8 mouse cellular contexts compared by ENCODE assay signal in the genomic region with DNA sequence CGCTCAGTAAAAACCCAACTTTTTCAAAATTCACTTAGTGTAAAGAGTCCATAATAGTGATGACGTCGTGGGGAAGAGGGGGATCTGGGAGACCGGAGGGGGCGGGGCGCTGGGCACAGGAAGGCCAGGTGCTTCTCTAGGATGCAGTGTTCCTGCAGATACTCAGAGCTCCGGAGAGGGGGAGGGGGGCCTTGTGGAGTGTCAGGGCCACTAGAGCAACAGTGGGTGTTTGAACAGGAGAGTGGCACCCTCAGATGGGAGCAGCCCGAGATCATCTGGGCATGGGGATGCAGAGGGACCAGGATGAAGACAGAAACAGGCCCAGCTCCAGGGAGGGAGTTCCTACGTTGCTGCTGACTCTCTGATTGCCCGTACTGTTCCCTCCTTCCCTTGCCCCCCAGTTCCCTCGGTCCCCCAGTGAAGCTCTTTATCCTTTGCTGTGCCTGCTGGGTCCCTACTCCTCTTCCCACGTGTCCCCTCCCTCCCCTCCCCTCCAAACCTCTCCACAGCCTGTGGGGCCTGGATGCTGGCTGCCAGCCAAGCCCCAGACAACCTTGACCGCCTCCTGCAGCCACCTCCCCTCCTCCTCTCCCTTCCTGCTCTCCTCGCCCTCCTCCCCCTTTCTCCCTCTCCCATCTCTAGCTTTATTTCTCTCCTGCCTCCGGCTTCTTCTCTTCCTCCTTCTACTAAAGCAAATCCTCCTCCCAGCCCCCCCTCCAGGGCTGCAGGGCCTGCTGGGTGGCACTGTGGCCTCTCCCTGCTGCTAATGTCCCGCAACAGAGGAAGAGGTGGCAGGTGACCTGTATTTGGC. TPM values are rescaled to one million over a fixed set of nuclear protein-coding genes. Genes with fewer than 3 reads are reported as not detected.
DNase-seq lines count a peak whose midpoint lies in the region; ATAC-seq and TF ChIP-seq lines count a peak whose summit lies in the region.

No protein-coding gene starts in this region.

- H3K4me3 ChIP-seq in embryonic facial prominence, embryonic 11.5 days (ENCODE audit: low read depth, low read length) = no peak overlapping the region
- H3K4me3 ChIP-seq in intestine, postnatal 0 days (ENCODE audit: low read depth, low read length) = no peak overlapping the region
- no peak overlapping the region for H3K4me3 ChIP-seq in lung, postnatal 0 days (ENCODE audit: low read depth, low read length)

- peak; percentile 7 for ATAC-seq in embryonic facial prominence, embryonic 11.5 days (replicated peaks; ENCODE audit: insufficient number of reproducible peaks, low FRiP score, low TSS enrichment, low read depth)
- no peak for ATAC-seq in intestine, postnatal 0 days
- 0 out of 2 replicates have a peak, but pooled peaks have one; percentile 6 for ATAC-seq in lung, postnatal 0 days

- H3K36me3 ChIP-seq in embryonic facial prominence, embryonic 11.5 days (replicated peaks; ENCODE audit: control insufficient read depth, insufficient read depth, low read depth, low read length) = peaks cover 5% of the 10 kb centered on the region
- peaks cover 32% of the 10 kb centered on the region for H3K36me3 ChIP-seq in intestine, postnatal 0 days (ENCODE audit: control insufficient read depth, insufficient read depth)
- H3K36me3 ChIP-seq in lung, postnatal 0 days (ENCODE audit: insufficient read depth, low read length) = no peaks in the 10 kb centered on the region

- peak overlapping the region; percentile 1; the same call in 1 of the 2 replicates for H3K9ac ChIP-seq in embryonic facial prominence, embryonic 11.5 days (replicated peaks; ENCODE audit: low read length)
- no peak overlapping the region for H3K9ac ChIP-seq in intestine, postnatal 0 days (ENCODE audit: low read depth, low read length)
- H3K9ac ChIP-seq in lung, postnatal 0 days (replicated peaks; ENCODE audit: low read depth) = no peak overlapping the region

- H3K4me2 ChIP-seq in embryonic facial prominence, embryonic 11.5 days (ENCODE audit: low read depth, low read length) = peak overlapping the region; percentile 34
- H3K4me2 ChIP-seq in intestine, postnatal 0 days (replicated peaks; ENCODE audit: low read depth) = 0 out of 2 replicates have a peak overlapping the region, but pooled peaks have one; percentile 17
- H3K4me2 ChIP-seq in lung, postnatal 0 days (replicated peaks; ENCODE audit: low read depth, low read length) = no peak overlapping the region

- peak; percentile 80 for DNase-seq in embryo, embryonic 11 days
- no peak for DNase-seq in embryo, embryonic 9.5 days (ENCODE audit: extremely low spot score)
- DNase-seq in embryonic facial prominence, embryonic 11.5 days (ENCODE audit: low spot score) = peak; percentile 85
- peak; percentile 64 for DNase-seq in lung, postnatal 0 days (ENCODE audit: low spot score)
- peak; percentile 80 for DNase-seq in testis, postnatal 14 days (ENCODE audit: low spot score)
- no peak for DNase-seq in spleen, postnatal 14 days (ENCODE audit: low spot score in 2 of 2)
- no peak for DNase-seq in urinary bladder, postnatal 36 days (ENCODE audit: low spot score in 2 of 2)

- 9% methylated on average over 16 of the region's 16 CpGs for WGBS in embryonic facial prominence, embryonic 11.5 days
- 8% methylated on average over 15 of the region's 16 CpGs for WGBS in intestine, postnatal 0 days
- 11% methylated on average over 14 of the region's 16 CpGs for WGBS in lung, postnatal 0 days

- H3K27ac ChIP-seq in embryonic facial prominence, embryonic 11.5 days (replicated peaks; ENCODE audit: low read depth, low read length) = peak overlapping the region; percentile 82
- no peak overlapping the region for H3K27ac ChIP-seq in intestine, postnatal 0 days (ENCODE audit: low read depth, low read length)
- H3K27ac ChIP-seq in lung, postnatal 0 days (ENCODE audit: low read length) = peak overlapping the region; percentile 1; the same call in 1 of the 2 replicates

- no peak for TF ChIP-seq CTCF in intestine, postnatal 0 days (IDR thresholded peaks at IDR 0.05; ENCODE audit: low read depth)
- TF ChIP-seq CTCF in lung, postnatal 0 days (IDR thresholded peaks at IDR 0.05) = no peak

- peaks cover 7% of the 10 kb centered on the region; the same call in 1 of the 2 replicates for H3K27me3 ChIP-seq in embryonic facial prominence, embryonic 11.5 days (ENCODE audit: control insufficient read depth, insufficient read depth, low read length)
- peaks cover 10% of the 10 kb centered on the region; the same call in 1 of the 2 replicates for H3K27me3 ChIP-seq in intestine, postnatal 0 days (replicated peaks; ENCODE audit: control insufficient read depth, insufficient read depth, low read length)
- H3K27me3 ChIP-seq in lung, postnatal 0 days (replicated peaks; ENCODE audit: insufficient read depth, low read length) = no peaks in the 10 kb centered on the region

- no peak for TF ChIP-seq EP300 in lung, postnatal 0 days (IDR thresholded peaks at IDR 0.05)

- H3K9me3 ChIP-seq in embryonic facial prominence, embryonic 11.5 days (replicated peaks; ENCODE audit: control insufficient read depth, low read length) = no peaks in the 10 kb centered on the region
- no peaks in the 10 kb centered on the region for H3K9me3 ChIP-seq in intestine, postnatal 0 days (ENCODE audit: control insufficient read depth)
- no peaks in the 10 kb centered on the region for H3K9me3 ChIP-seq in lung, postnatal 0 days (ENCODE audit: low read length)

- H3K4me1 ChIP-seq in embryonic facial prominence, embryonic 11.5 days (ENCODE audit: control insufficient read depth, insufficient read depth, low read length) = peaks cover 26% of the 10 kb centered on the region
- peaks cover 5% of the 10 kb centered on the region for H3K4me1 ChIP-seq in intestine, postnatal 0 days (replicated peaks; ENCODE audit: control insufficient read depth, insufficient read depth, low read length)
- H3K4me1 ChIP-seq in lung, postnatal 0 days (ENCODE audit: insufficient read depth, low read depth, low read length) = peaks cover 29% of the 10 kb centered on the region

RNA-seq across cellular contexts. Expression of gene Tle2, which starts 5.8 kb away (rescaled TPM):
- polyA plus RNA-seq in embryonic facial prominence, embryonic 11.5 days (2014; fragmentation: Nextera tagmentation; extraction: Ambion mirVana) = 14.1 and 15.3 TPM in 2 replicates
- 3.0 and 5.2 TPM in 2 replicates for polyA plus RNA-seq in intestine, postnatal 0 days (2015; fragmentation: Nextera tagmentation; extraction: Ambion mirVana)
- polyA plus RNA-seq in lung, postnatal 0 days (2015; fragmentation: Nextera tagmentation; extraction: Ambion mirVana) = 29.9 and 37.0 TPM in 2 replicates

RNA-seq across cellular contexts. Expression of gene Aes, which starts 9.3 kb away (rescaled TPM):
- 303 and 321 TPM in 2 replicates for polyA plus RNA-seq in embryonic facial prominence, embryonic 11.5 days (2014; fragmentation: Nextera tagmentation; extraction: Ambion mirVana)
- 528 and 536 TPM in 2 replicates for polyA plus RNA-seq in intestine, postnatal 0 days (2015; fragmentation: Nextera tagmentation; extraction: Ambion mirVana)
- polyA plus RNA-seq in lung, postnatal 0 days (2015; fragmentation: Nextera tagmentation; extraction: Ambion mirVana) = 467 and 473 TPM in 2 replicates

RNA-seq across cellular contexts. Expression of gene Gna11, which starts 23.6 kb away (rescaled TPM):
- polyA plus RNA-seq in embryonic facial prominence, embryonic 11.5 days (2014; fragmentation: Nextera tagmentation; extraction: Ambion mirVana) = 62.0 and 68.6 TPM in 2 replicates
- 188 and 195 TPM in 2 replicates for polyA plus RNA-seq in intestine, postnatal 0 days (2015; fragmentation: Nextera tagmentation; extraction: Ambion mirVana)
- 62.5 and 63.2 TPM in 2 replicates for polyA plus RNA-seq in lung, postnatal 0 days (2015; fragmentation: Nextera tagmentation; extraction: Ambion mirVana)

RNA-seq across cellular contexts. Expression of gene Tle6, which starts 32.3 kb away (rescaled TPM):
- polyA plus RNA-seq in embryonic facial prominence, embryonic 11.5 days (2014; fragmentation: Nextera tagmentation; extraction: Ambion mirVana) = 7.1 and 10.7 TPM in 2 replicates
- 3.9 and 4.2 TPM in 2 replicates for polyA plus RNA-seq in intestine, postnatal 0 days (2015; fragmentation: Nextera tagmentation; extraction: Ambion mirVana)
- polyA plus RNA-seq in lung, postnatal 0 days (2015; fragmentation: Nextera tagmentation; extraction: Ambion mirVana) = 12.8 and 18.5 TPM in 2 replicates

RNA-seq across cellular contexts. Expression of gene BC025920, which starts 37.5 kb away (rescaled TPM):
- polyA plus RNA-seq in embryonic facial prominence, embryonic 11.5 days (2014; fragmentation: Nextera tagmentation; extraction: Ambion mirVana) = 0.52 and 0.70 TPM in 2 replicates
- 0.18 and 0.20 TPM in 2 replicates for polyA plus RNA-seq in intestine, postnatal 0 days (2015; fragmentation: Nextera tagmentation; extraction: Ambion mirVana)
- 0.07 and 0.29 TPM in 2 replicates for polyA plus RNA-seq in lung, postnatal 0 days (2015; fragmentation: Nextera tagmentation; extraction: Ambion mirVana)

Comparison
In these comparisons a context has a peak if more than half of its experiments do, and no peak if none do; other contexts are left out.
1. DNase-seq: peak in embryo, embryonic 11 days (single experiment), embryonic facial prominence, embryonic 11.5 days (single experiment), lung, postnatal 0 days (single experiment) and testis, postnatal 14 days (single experiment); none in embryo, embryonic 9.5 days (single experiment), spleen, postnatal 14 days (0 of 2) and urinary bladder, postnatal 36 days (0 of 2).